Mouse (Mus musculus): Measurements from ENCODE around the gene BC029722.

GRCm38 (mm10) chr2:155806548-155806947, 12.7 kb downstream of the BC029722 start:
- no peak for TF ChIP-seq CTCF (IDR thresholded peaks at IDR 0.05; ENCODE audit: extremely low read depth, insufficient read depth, insufficient read length, insufficient replicate concordance)
- TF ChIP-seq POLR2A (IDR thresholded peaks at IDR 0.05; ENCODE audit: low read depth, low read length): no peak
